Mouse (Mus musculus) stomach, postnatal 0 days (tissue): ENCODE measurements around the gene Olfr606.
"Not testable (repeated sequence)": the region's sequence is repeated elsewhere in the genome, so short reads cannot be mapped to it uniquely, and the experiment has no call there.

Experiments used
- CTCF ChIP-seq: IDR thresholded peaks from 2 replicates; pipeline ENCODE4 v1.5.1; 2016; ENCODE audit warnings: antibody characterized with exemption, low read depth, mild to moderate bottlenecking, moderate library complexity
- EP300 ChIP-seq: optimal IDR thresholded peaks from 2 replicates; pipeline ENCODE3; 2016; ENCODE audit warnings: antibody characterized with exemption

DNA sequence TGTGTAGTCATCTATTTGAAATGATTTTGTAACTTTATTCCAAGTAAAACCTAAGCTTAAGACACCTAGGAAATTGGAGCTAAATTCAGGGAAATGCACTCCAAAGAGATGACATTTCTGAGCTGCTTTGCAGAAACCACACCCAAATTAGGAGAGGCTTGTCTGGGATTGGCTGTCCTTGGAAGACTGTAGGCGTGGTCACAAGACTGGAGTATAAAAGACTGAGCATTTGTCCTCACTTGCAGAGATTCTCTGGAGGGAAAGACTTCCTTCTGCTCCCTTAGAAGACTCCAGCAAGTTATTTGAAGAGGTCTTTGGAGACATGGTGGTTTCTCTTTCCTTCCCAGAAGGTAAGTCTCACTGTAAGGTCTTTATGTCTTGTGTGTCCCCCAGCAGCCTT is 34.1 kb upstream of the Olfr606 start, which contains the start of gene Usp17lc:
- TF ChIP-seq CTCF, EP300: not testable (repeated sequence)
